Mouse (Mus musculus): Measurements from ENCODE around the gene Slc35f4.

The Slc35f4 gene

DNA sequence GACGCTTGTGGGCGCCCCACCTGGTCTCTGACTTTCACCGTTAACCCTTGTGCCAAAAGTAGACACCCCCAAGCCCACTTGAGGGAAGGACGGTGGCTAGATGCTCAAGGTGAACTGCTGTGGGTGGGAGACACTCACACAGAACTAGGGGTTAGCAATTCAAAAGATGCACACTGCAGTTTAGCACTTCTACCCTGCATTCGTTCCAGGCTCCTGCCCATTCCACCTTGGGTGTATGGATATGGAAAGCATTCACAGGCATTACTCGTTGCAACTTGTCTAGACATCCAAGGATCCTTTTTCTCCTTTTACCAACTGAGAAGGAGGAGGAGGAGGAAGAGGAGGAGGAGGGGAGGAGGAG is at the start of gene Slc35f4:
Gene Slc35f4 (minus strand): TSS at position 116 of the 361 bp plus-strand sequence.
- in situ Hi-C loops (cut with MboI; ENCODE audit: low sequenced_read_pairs), result no loop called here

- in situ Hi-C loops (cut with MboI; ENCODE audit: low sequenced_read_pairs), result no loop called here
Observed at GRCm38 (mm10) chr14:49568369-49568768, 42.5 kb upstream of the Slc35f4 start.

GRCm38 (mm10) chr14:49560706-49561105 is 34.9 kb upstream of the Slc35f4 start:
- in situ Hi-C loops (cut with MboI; ENCODE audit: low sequenced_read_pairs), result no loop called here

- in situ Hi-C loops (cut with MboI; ENCODE audit: low sequenced_read_pairs), result no loop called here
Observed at GRCm38 (mm10) chr14:49540104-49540503, 14.3 kb upstream of the Slc35f4 start.

DNA sequence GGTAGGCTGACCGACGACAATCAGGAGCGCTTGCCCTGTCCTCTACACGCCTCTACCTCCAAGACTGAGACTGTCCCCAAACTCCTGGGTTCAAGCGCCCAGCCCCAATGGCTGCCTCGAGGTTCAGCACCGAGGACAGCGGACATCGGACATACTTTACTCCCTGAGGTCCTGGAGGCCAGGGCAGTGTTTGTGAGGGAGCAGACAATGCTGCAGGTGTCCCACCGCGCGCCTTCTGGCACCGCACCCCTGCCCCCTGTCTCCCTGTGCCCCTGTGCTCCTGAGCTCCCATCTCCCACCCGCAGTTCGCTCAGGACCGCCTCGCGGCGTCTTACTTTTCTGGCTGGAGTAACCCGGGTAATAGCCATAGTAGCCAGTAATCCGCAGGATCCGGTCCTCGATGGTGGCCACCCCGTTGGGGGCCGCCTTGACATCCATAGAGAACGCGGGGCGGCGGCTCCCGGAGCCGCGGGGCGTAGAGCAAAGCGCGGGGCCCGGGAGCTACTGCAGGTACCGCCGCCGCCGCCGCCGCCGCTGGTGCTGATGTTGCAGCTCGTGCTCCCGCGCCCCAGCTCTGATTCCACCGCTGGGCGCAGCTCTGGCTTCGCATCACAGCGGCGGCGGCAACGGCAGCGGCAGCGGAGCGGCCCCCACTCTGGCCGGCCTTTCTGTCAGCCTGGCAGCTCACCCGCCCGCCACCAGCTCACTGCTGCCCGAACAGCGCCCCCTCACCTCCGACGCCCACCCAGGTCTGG is 493 bp downstream of the Slc35f4 start:
- in situ Hi-C loops (cut with MboI; ENCODE audit: low sequenced_read_pairs), result no loop called here

GRCm38 (mm10) chr14:49524665-49525064 is 1.2 kb downstream of the Slc35f4 start:
- in situ Hi-C loops (cut with MboI; ENCODE audit: low sequenced_read_pairs), result no loop called here

- in situ Hi-C loops (cut with MboI; ENCODE audit: low sequenced_read_pairs), result no loop called here
Observed at GRCm38 (mm10) chr14:49515096-49515665, 10.7 kb downstream of the Slc35f4 start.

- in situ Hi-C loops (cut with MboI; ENCODE audit: low sequenced_read_pairs), result no loop called here
Observed at GRCm38 (mm10) chr14:49514137-49514536, 11.7 kb downstream of the Slc35f4 start.

DNA sequence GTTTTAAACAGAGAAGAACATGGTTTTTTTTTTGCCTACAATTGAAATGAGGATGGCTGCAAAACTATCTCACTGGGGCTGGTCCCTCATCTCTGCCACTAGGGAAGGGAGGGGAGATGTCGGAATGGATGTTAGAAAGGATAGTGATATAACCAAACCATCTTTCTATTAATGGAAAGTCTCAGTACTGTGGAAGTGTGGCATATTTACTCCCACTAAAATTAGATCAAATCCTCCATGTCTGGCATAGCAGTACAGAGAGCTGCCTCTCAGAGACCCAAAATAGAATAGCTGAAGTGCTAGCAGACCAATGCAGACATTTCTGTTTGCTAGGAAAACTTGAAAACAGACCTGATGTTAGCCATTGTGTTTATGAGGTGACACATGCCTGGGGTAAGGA is 30.7 kb downstream of the Slc35f4 start:
- in situ Hi-C loops (cut with MboI; ENCODE audit: low sequenced_read_pairs), result no loop called here

DNA sequence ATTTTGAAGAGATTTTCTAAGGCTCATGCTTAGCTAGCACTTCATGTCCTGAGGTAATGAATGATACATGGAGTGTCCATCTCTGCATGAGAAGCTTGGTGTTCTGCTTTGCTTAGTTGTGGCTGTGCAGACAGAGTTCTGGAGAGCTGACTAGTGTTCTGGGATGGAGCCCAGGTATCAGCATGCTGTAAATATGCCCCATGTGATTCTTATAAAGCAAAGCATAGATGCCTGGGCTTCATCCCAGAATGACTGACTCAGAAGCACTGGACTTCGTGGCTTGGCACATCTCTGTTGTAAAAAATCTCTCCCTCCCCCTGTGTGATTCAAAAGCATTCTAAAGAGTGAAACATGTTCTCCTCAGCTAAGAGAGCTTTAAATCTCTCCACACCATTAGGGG is 32.1 kb downstream of the Slc35f4 start:
- in situ Hi-C loops (cut with MboI; ENCODE audit: low sequenced_read_pairs), result no loop called here

DNA sequence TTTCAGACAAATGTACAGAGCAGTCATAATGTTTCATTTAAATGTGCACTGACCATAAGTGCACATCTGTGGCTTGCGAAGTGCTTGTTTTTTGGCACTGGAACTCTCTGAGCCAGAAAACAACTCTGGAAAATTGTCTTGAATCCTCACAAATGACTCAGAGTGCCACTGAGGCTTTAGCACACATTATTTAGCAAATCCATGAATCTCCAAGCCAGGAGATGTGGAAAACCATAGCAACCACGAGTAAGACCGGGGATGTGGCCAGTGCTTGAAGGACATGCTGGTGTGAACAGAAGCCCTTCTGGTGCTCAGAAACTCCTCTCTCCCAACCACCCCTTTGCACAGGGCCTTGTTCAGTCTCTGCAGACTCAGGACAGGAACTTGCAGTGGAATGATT is 33.3 kb downstream of the Slc35f4 start:
- in situ Hi-C loops (cut with MboI; ENCODE audit: low sequenced_read_pairs), result no loop called here

DNA sequence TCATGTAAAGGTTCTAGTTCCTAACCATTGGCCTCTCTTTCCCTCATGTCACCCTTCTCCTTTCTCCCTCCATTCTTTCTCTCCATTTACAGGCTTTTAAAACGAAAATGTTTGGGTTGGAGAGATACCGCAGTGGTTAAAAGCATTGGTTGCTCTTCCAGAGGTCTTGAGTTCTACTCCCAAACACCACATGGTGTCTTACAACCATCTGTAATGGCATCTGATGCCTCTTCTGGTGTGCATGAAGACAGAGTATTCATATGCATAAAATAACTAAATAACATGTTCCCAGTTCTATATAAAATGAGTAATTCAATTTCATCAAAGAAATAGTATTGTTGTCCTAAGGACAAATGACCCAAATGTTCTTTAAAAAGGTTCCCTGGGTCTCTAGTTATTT is 49.2 kb downstream of the Slc35f4 start:
- in situ Hi-C loops (cut with MboI; ENCODE audit: low sequenced_read_pairs), result no loop called here

DNA sequence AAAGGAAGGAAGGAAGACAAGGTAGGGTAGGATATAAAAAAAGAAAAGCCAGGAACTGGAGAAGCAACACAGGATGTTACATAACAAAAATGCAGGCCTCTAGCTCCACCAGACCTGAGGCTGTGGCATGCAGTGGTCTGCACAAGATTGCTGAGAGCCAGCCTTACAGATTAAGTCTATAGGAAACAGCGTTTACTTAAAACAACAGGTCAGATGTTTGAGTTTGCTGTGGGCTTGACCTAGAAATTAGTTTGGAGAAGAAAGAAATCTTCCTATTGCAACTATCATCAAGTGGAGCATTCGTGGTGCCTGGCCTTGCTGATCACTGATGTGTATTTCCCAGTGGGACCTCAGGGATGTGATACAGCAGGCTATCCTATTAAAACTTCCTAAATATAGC is 64.1 kb downstream of the Slc35f4 start:
- in situ Hi-C loops (cut with MboI; ENCODE audit: low sequenced_read_pairs), result no loop called here

- in situ Hi-C loops (cut with MboI; ENCODE audit: low sequenced_read_pairs), result no loop called here
Observed at GRCm38 (mm10) chr14:49460799-49461198, 65.0 kb downstream of the Slc35f4 start.

DNA sequence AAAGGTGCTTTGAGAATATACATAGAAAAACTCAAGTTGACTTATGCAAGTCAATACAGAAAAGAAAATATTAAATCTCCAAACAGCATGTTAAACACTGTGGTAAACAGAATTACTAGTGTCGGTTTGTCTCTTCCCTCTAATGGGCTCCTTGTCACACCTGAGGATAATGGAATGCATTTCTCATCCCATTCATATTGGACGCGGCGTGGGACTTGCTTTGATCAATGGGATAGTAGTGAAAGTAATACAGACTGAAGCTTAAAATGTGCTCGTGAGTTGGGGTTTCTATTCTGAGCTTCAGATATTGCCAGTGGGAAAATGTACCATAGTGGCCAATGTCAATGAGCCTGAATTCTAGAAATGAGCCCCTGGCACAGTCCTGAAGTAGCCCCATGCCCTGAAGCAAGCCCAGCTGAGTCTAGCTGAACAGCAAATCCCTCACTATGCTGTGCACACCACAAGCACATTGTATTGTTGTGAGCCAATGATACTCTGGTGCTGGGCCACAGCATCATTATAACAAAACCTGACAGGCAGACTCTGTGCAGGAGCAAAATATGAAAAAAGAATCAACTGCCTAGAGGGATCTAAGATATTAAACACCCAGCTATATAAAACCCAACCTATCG is 71.4 kb downstream of the Slc35f4 start:
- in situ Hi-C loops (cut with MboI; ENCODE audit: low sequenced_read_pairs), result no loop called here

DNA sequence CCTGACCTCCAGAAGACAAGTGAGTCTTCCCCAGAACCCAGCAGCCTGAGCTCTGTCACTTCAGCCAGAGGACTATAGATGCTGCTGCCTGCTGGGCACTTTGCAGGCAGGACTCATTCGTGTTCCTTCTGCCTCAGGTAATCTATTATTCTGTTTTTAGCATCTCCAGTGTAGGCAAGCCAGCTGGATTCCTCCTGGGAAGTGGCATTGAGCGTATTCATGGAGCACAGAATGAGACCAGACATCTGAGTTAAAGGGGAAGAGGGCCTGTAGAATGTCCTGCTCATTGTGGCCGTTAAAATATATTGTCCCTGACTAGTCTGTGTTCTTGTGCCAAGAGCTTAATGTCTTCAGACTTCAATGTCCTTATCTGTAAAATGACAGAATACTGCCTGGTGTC is 72.1 kb downstream of the Slc35f4 start:
- in situ Hi-C loops (cut with MboI; ENCODE audit: low sequenced_read_pairs), result no loop called here

GRCm38 (mm10) chr14:49447669-49448068 is 78.2 kb downstream of the Slc35f4 start:
- in situ Hi-C loops (cut with MboI; ENCODE audit: low sequenced_read_pairs), result no loop called here

DNA sequence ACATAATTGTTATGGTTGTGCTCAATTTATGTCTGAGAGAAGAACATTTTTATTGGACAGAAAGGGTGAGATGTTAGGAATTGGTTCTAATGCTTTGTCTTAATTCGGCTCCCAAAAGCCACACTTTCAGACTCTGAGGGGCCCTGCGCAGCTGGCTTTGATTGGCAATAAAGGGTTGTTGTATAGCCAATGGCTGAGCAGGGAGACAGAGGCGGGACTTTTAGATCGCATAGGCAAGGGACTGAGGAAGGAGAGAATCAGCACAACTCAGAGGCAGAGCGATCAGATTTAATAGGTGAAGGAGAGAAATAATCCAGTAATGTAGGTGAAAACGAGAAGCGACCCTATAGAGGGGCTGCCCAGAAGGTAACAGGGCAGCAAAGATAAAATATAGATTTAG is 79.4 kb downstream of the Slc35f4 start:
- in situ Hi-C loops (cut with MboI; ENCODE audit: low sequenced_read_pairs), result no loop called here

GRCm38 (mm10) chr14:49436811-49437210 is 89.0 kb downstream of the Slc35f4 start:
- in situ Hi-C loops (cut with MboI; ENCODE audit: low sequenced_read_pairs), result no loop called here

DNA sequence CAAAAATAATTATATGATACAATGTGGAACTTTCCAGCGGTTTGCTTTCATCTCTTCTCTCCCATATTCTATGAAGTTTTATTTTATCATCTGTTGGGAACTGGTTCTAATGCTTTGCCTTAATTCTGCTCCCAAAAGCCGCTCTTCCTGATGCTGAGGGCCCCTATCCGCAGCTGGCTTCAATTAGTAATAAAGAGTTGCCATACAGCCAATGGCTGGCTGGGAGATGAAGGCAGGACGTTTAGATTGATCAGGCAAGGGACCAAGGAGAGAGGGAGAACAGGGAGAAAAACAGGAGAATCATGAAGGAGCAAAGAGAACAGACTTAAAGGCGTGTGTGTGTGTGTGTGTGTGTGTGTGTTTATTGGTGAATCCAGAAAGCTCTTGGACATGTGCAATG is 94.0 kb downstream of the Slc35f4 start:
- in situ Hi-C loops (cut with MboI; ENCODE audit: low sequenced_read_pairs), result no loop called here

- in situ Hi-C loops (cut with MboI; ENCODE audit: low sequenced_read_pairs), result no loop called here
Observed at GRCm38 (mm10) chr14:49392482-49392881, 133.4 kb downstream of the Slc35f4 start.

GRCm38 (mm10) chr14:49362161-49362560 is 163.7 kb downstream of the Slc35f4 start:
- in situ Hi-C loops (cut with MboI; ENCODE audit: low sequenced_read_pairs), result no loop called here
